Mouse (Mus musculus) thymus, adult 2 months (tissue): ENCODE measurements at regions not wholly inside any gene's neighbourhood (a gene's known extent, or its start where the extent isn't known, plus 50 kb on each side); places are given as distances from the start of the nearest gene placed in this dataset.
"Not testable (repeated sequence)": the region's sequence is repeated elsewhere in the genome, so short reads cannot be mapped to it uniquely, and the experiment has no call there.

Source experiments
- DNase-seq: peaks from one replicate; pipeline ENCODE4 v3.0.0; 2021
- H3K27ac ChIP-seq: fragments of 200-500 bp; 2 replicates; pipeline ENCODE4 v1.5.1; 2012; ENCODE audit warnings: low read length, control low read depth; ENCODE audit not compliant: control insufficient read depth, insufficient read depth
- H3K27me3 ChIP-seq: fragments of 200-500 bp; 2 replicates; pipeline ENCODE4 v1.6.1; 2012; ENCODE audit warnings: mild to moderate bottlenecking, low read length, moderate library complexity, mixed read lengths; ENCODE audit not compliant: control insufficient read depth, insufficient read depth
- H3K36me3 ChIP-seq: fragments of 200-500 bp; 2 replicates; pipeline ENCODE4 v1.6.1; 2012; ENCODE audit warnings: mild to moderate bottlenecking, low read length, moderate library complexity; ENCODE audit not compliant: control insufficient read depth, insufficient read depth
- H3K4me1 ChIP-seq: fragments of 200-500 bp; replicated peaks from 2 replicates; pipeline ENCODE4 v1.6.1; 2012; ENCODE audit warnings: low read length; ENCODE audit not compliant: control insufficient read depth, insufficient read depth
- H3K4me3 ChIP-seq: fragments of 200-500 bp; 2 replicates; pipeline ENCODE4 v1.5.1; 2012; ENCODE audit warnings: mild to moderate bottlenecking, low read length, control low read depth, moderate library complexity; ENCODE audit not compliant: control insufficient read depth, insufficient read depth
- CTCF ChIP-seq: fragments of 200-500 bp; IDR thresholded peaks from 2 replicates; pipeline ENCODE4 v1.5.1; 2012; ENCODE audit warnings: mild to moderate bottlenecking, control low read depth, low read length, moderate library complexity, borderline replicate concordance; ENCODE audit not compliant: control insufficient read depth, poor library complexity, insufficient read depth; ENCODE audit errors: extremely low read depth
- POLR2A ChIP-seq: fragments of 200-500 bp; IDR thresholded peaks from 2 replicates; pipeline ENCODE4 v1.6.1; 2012; ENCODE audit warnings: mild to moderate bottlenecking, low read length, control low read depth, moderate library complexity; ENCODE audit not compliant: control insufficient read depth, poor library complexity, insufficient read depth; ENCODE audit errors: extremely low read depth
- WGBS: fragments of 180-500 bp; shearing (Covaris S2); methylation state at CpG from one replicate; pipeline ENCODE4 v1.1.7; 2018; 5-methylcytosine and 5-hydroxymethylcytosine counted together

GRCm38 (mm10) chr8:96040216-96040615 is 151.9 kb upstream of the Got2 start:
- DNase-seq = no peak
- H3K36me3 ChIP-seq = no peaks in the 10 kb centered on the region
- H3K4me1 ChIP-seq = no peaks in the 10 kb centered on the region
- no peaks in the 10 kb centered on the region for H3K27me3 ChIP-seq
- no peak overlapping the region for H3K4me3 ChIP-seq
- WGBS = 6% methylated on average over 1 of the region's 1 CpGs
- TF ChIP-seq POLR2A (no peak), CTCF (no peak)
- no peak overlapping the region for H3K27ac ChIP-seq

GRCm38 (mm10) chr8:96018742-96019141 is 130.4 kb upstream of the Got2 start:
- H3K4me3 ChIP-seq, DNase-seq: not testable (repeated sequence)
- WGBS = 95% methylated on average over 3 of the region's 3 CpGs

GRCm38 (mm10) chr8:96012002-96012401 is 123.7 kb upstream of the Got2 start:
- DNase-seq = no peak
- Histone ChIP-seq H3K4me3 (no peak overlapping the region), H3K36me3 (no peaks in the 10 kb centered on the region), H3K27ac (no peak overlapping the region), H3K27me3 (no peaks in the 10 kb centered on the region), H3K4me1 (no peaks in the 10 kb centered on the region)
- WGBS = 89% methylated on average over 1 of the region's 1 CpGs
- TF ChIP-seq POLR2A (no peak), CTCF (no peak)

More at GRCm38 (mm10) chr8:96018742-96019141, 130.4 kb upstream of the Got2 start:
- not testable (repeated sequence) for H3K4me1 ChIP-seq, H3K36me3 ChIP-seq, H3K27me3 ChIP-seq, H3K27ac ChIP-seq

- no peak for TF ChIP-seq POLR2A
- no peak for TF ChIP-seq CTCF
- H3K27me3 ChIP-seq = no peaks in the 10 kb centered on the region
- no peak overlapping the region for H3K4me3 ChIP-seq
- 89% methylated on average over 8 of the region's 8 CpGs for WGBS
- no peak overlapping the region for H3K27ac ChIP-seq
- H3K36me3 ChIP-seq = no peaks in the 10 kb centered on the region
- H3K4me1 ChIP-seq = no peaks in the 10 kb centered on the region
- no peak for DNase-seq
Measured at GRCm38 (mm10) chr8:95991826-95992463, 103.6 kb upstream of the Got2 start.

GRCm38 (mm10) chr8:95988616-95989380 is 100.5 kb upstream of the Got2 start:
- no peak overlapping the region for H3K27ac ChIP-seq
- no peaks in the 10 kb centered on the region for H3K27me3 ChIP-seq
- TF ChIP-seq POLR2A = no peak
- no peak for TF ChIP-seq CTCF
- DNase-seq = no peak
- H3K36me3 ChIP-seq = no peaks in the 10 kb centered on the region
- H3K4me3 ChIP-seq = no peak overlapping the region
- no peaks in the 10 kb centered on the region for H3K4me1 ChIP-seq
- 93% methylated on average over 4 of the region's 4 CpGs for WGBS

- H3K4me3 ChIP-seq = no peak overlapping the region
- no peaks in the 10 kb centered on the region for H3K27me3 ChIP-seq
- no peak for DNase-seq
- no peaks in the 10 kb centered on the region for H3K4me1 ChIP-seq
- TF ChIP-seq CTCF (no peak), POLR2A (no peak)
- 40% methylated on average over 10 of the region's 10 CpGs for WGBS
- H3K27ac ChIP-seq = no peak overlapping the region
- no peaks in the 10 kb centered on the region for H3K36me3 ChIP-seq
Measured at GRCm38 (mm10) chr8:95987011-95987440, 98.7 kb upstream of the Got2 start.
